Mouse (Mus musculus) erythroblast, embryonic 14.5 days (primary cell): Measurements from ENCODE around the gene Eml5. TPM values are rescaled to one million over a fixed set of nuclear protein-coding genes. Genes with fewer than 3 reads are reported as not detected.

ENCODE experiments used
- H3K27me3 ChIP-seq: 2 replicates; pipeline ENCODE4 v1.6.1; 2012; ENCODE audit warnings: inconsistent platforms; ENCODE audit not compliant: control insufficient read depth
- H3K36me3 ChIP-seq: 2 replicates; pipeline ENCODE4 v1.6.1; 2012; ENCODE audit warnings: mild to moderate bottlenecking, inconsistent platforms; ENCODE audit not compliant: control insufficient read depth
- H3K4me1 ChIP-seq: 2 replicates; pipeline ENCODE4 v1.6.1; 2012; ENCODE audit warnings: inconsistent platforms; ENCODE audit not compliant: control insufficient read depth
- H3K4me3 ChIP-seq: replicated peaks from 2 replicates; pipeline ENCODE3; 2012; ENCODE audit warnings: moderate library complexity, mild to moderate bottlenecking, inconsistent platforms
- H3K9me3 ChIP-seq: 2 replicates; pipeline ENCODE4 v1.6.1; 2012; ENCODE audit warnings: low read length, inconsistent platforms, mixed read lengths; ENCODE audit not compliant: control insufficient read depth
- GATA1 ChIP-seq: IDR thresholded peaks from 2 replicates; pipeline ENCODE4 v1.6.1; 2012; ENCODE audit warnings: low read length, inconsistent platforms, mixed read lengths
- TAL1 ChIP-seq: IDR thresholded peaks from 3 replicates; pipeline ENCODE4 v1.6.1; 2012; ENCODE audit warnings: low read length, inconsistent platforms, mixed read lengths
- polyA plus RNA-seq: library from polyadenylated mRNA; stranded (reverse); fragments of >175 nt; gene quantifications from 2 replicates; pipeline ENCODE4 v1.2.3, GENCODE M21; 2012

The Eml5 gene
- polyA plus RNA-seq, 1 experiment: 0.03 TPM

DNA sequence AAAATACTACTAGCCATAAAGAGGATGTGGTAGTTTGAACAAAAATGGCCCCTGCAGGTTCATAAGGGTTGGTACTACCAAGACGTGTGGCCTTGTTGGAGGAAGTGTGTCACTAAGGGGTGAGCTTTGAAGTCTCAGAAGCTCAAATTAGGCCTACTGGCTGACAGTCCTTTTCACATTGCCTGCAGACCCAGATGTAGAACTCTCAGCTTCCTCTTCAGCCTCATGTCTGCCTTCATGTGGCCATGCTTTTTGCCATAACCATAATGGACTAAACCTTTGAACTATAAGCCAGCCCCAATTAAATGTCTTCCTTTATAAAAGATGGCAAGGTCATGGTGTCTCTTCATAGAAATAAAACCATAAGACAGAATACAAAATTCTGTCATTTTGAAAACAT, 4.5 kb downstream of the Eml5 start:
- Histone ChIP-seq H3K36me3 (no peaks in the 10 kb centered on the region), H3K4me3 (no peak overlapping the region), H3K4me1 (peaks cover 11% of the 10 kb centered on the region), H3K27me3 (peaks cover 26% of the 10 kb centered on the region), H3K9me3 (no peaks in the 10 kb centered on the region)
- TF ChIP-seq TAL1: no peak
- no peak for TF ChIP-seq GATA1

DNA sequence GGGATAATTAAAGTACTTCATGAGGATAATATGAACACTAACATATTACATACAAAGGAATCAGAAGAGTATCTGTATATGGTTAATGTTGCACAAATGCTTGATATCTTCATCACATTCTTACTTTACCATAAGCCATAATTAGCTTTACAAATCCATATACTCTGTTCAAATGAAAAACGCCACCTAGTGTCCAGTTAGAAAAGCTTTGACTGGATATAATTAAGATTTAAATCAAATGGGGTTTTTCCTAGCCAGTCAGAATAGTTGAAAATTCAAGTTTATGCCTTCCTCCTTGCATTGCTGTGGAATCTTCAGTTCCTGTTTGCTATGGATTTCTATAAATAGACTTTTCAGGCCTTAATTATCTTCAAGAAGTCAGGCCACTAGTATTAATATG, 16.8 kb downstream of the Eml5 start:
- no peaks in the 10 kb centered on the region for H3K4me1 ChIP-seq
- no peak overlapping the region for H3K4me3 ChIP-seq
- no peaks in the 10 kb centered on the region for H3K9me3 ChIP-seq
- H3K36me3 ChIP-seq: no peaks in the 10 kb centered on the region
- TF ChIP-seq TAL1 (no peak), GATA1 (no peak)
- H3K27me3 ChIP-seq: no peaks in the 10 kb centered on the region

DNA sequence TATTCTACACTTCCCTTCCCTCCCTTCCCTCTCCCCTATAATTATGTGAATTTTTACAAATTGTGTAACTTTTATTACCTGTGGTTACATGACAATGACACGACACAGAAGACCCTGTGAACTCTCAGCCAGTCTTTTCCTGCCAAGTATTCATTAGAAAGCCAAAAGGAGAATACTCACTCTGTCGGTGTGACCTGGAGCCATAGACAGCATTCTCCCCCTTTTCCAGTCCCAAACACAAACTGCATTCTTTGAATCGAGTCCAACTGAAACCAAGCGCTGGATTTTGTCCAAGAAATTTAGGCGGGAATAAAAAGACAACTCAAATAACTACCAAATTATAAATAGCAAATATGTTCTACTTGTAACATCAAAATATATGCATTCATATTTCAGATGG, 19.5 kb downstream of the Eml5 start:
- H3K36me3 ChIP-seq: no peaks in the 10 kb centered on the region
- no peaks in the 10 kb centered on the region for H3K4me1 ChIP-seq
- no peaks in the 10 kb centered on the region for H3K27me3 ChIP-seq
- H3K9me3 ChIP-seq: no peaks in the 10 kb centered on the region
- TF ChIP-seq TAL1: no peak
- TF ChIP-seq GATA1: no peak
- no peak overlapping the region for H3K4me3 ChIP-seq

DNA sequence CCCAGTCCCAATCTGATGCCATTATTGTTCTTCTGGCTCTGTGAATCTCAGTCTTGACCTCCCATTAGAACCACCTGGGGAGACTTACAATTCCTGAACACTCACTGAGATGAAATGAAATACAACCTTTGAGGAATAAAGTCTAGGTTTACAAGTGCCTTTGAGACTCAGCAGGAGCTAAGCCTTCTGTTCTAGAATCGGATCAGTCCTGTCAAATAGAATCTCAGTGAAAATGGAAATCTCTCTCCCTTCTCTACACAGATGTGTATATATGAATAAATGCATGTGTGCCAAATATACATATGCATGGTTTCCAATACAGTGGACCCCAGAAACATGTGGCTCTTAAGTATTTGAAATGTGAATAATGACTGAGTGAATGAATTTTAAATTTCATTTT, 22.6 kb downstream of the Eml5 start:
- Histone ChIP-seq H3K36me3 (no peaks in the 10 kb centered on the region), H3K27me3 (no peaks in the 10 kb centered on the region), H3K9me3 (no peaks in the 10 kb centered on the region), H3K4me1 (no peaks in the 10 kb centered on the region), H3K4me3 (no peak overlapping the region)
- TF ChIP-seq TAL1 (no peak), GATA1 (no peak)

DNA sequence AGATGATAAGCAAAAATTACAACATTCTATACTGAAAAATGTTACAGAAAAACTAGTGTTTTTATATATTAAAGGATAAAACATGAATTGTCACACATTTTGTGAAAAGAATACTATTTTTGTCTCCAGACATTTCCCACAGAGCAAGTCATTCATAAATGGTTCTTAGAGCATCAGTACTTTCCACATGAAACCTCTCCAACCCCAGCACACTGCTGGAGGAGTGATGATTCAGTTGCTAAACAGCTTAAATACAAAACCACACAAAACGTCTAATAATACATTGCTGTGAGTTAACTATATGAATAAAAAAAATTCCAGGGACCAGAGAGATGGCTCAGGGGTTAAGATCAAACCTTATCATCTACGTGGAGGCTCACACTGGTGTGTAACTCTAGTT, 26.1 kb downstream of the Eml5 start:
- H3K9me3 ChIP-seq: no peaks in the 10 kb centered on the region
- H3K4me3 ChIP-seq: no peak overlapping the region
- no peaks in the 10 kb centered on the region for H3K36me3 ChIP-seq
- H3K4me1 ChIP-seq: no peaks in the 10 kb centered on the region
- no peak for TF ChIP-seq TAL1
- no peak for TF ChIP-seq GATA1
- no peaks in the 10 kb centered on the region for H3K27me3 ChIP-seq

DNA sequence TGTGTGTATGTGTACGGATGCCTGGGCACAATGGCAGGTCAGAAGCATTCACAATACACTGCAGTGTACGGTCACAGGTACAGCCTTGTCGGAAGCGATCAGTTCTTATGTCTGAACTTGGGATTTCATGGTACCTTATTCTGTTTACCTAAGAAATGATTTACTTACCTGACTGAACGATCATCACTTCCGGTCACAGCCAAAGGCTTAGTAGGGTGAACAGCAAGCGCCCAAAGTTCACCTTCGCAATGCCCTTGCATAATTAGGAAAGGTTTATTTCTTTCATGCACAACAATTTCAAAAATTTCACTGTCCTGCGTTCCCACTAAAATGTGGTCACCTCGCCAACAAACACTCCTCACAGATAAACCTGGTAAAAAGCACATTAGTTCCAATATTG, 28.4 kb downstream of the Eml5 start:
- H3K27me3 ChIP-seq: no peaks in the 10 kb centered on the region

DNA sequence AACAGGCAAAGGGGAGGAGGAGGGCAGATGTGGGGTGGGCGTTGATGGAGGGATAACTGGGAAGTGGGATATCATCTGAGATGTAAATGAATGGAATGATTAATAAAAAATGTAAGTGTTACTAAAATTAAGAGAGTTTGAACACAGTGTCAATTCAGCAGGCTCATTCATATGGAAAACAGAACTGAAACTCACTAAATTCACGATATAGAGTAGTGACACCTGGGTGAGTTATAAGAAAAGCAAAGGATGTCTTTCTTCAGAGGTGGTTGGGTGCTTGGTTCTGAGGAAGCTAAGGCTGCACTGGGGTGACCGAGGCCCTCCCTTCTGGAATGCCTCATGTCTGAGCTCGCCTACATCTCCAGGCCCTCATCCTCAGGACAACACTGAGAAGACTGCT, 37.8 kb downstream of the Eml5 start:
- H3K4me1 ChIP-seq: no peaks in the 10 kb centered on the region

More for the DNA sequence above, 28.4 kb downstream of the Eml5 start:
- Histone ChIP-seq H3K4me1 (no peaks in the 10 kb centered on the region), H3K4me3 (no peak overlapping the region), H3K9me3 (no peaks in the 10 kb centered on the region), H3K36me3 (no peaks in the 10 kb centered on the region)
- TF ChIP-seq GATA1 (no peak), TAL1 (no peak)

DNA sequence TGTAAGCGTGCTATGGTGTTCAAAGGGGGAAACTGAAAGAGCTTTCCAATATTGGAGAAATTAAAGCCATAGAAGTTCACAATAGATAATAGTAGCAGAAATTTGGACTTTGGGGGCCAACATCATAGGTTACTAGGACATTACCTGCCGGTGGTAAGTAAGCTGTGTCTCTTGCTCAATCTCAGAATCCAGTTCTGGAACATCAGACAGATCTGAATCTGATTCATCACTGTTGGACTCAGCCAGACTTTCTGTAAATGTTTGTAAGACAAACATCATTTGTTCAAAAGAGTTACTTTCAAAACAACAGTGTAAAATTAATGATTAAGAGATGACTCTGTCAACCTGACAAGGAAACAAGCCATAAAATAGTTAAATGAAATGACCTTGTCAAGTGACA, 41.0 kb downstream of the Eml5 start:
- Histone ChIP-seq H3K9me3 (no peaks in the 10 kb centered on the region), H3K27me3 (no peaks in the 10 kb centered on the region), H3K4me3 (no peak overlapping the region), H3K36me3 (no peaks in the 10 kb centered on the region), H3K4me1 (no peaks in the 10 kb centered on the region)
- no peak for TF ChIP-seq TAL1
- no peak for TF ChIP-seq GATA1

More for the DNA sequence above, 37.8 kb downstream of the Eml5 start:
- Histone ChIP-seq H3K36me3 (no peaks in the 10 kb centered on the region), H3K4me3 (no peak overlapping the region), H3K27me3 (no peaks in the 10 kb centered on the region), H3K9me3 (no peaks in the 10 kb centered on the region)
- no peak for TF ChIP-seq TAL1
- no peak for TF ChIP-seq GATA1

DNA sequence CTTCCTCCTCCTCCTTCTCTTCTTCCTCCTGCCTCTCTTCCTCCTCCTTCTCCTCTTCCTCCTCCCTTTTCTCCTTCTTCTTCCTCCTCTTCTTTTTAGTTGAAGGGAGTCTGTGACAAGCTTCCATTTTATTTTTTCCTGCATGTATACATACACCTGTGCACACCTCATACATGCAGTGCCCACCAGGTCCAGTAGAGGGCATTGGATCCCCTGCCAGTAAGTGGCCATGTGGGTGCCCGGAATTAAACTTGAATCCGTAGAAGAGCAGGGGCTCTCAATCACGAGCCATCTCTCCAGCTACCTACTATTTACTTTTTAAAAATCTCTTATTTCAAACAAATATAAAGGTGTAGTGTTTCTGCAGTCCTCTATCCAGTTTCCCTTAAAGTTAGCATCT, 50.5 kb downstream of the Eml5 start:
- Histone ChIP-seq H3K9me3 (no peaks in the 10 kb centered on the region), H3K27me3 (no peaks in the 10 kb centered on the region), H3K4me1 (no peaks in the 10 kb centered on the region), H3K4me3 (no peak overlapping the region), H3K36me3 (no peaks in the 10 kb centered on the region)
- no peak for TF ChIP-seq TAL1

DNA sequence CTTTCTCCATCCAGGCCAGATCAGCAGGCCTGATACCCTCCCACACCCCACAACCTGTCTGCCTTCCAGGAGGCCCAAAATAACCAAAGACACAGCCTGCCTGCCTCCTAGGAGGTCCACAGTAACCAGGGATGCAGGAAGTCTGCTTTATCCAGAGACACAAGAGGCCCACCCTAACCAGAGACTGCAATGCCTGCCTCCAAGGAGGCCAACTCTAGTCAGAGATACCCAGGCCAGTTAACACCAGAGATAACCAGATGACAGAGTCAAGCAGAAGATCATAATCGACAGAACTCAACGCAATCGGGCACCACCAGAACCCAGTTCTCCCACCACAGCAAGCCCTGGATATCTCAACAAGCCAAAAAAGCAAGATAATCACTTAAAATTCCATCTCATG, 56.5 kb downstream of the Eml5 start:
- no peaks in the 10 kb centered on the region for H3K36me3 ChIP-seq
- H3K9me3 ChIP-seq: no peaks in the 10 kb centered on the region
- H3K4me3 ChIP-seq: no peak overlapping the region
- H3K4me1 ChIP-seq: peaks cover 3% of the 10 kb centered on the region; the same call in 1 of the 2 replicates
- no peaks in the 10 kb centered on the region for H3K27me3 ChIP-seq
- TF ChIP-seq GATA1: no peak
- TF ChIP-seq TAL1: no peak
